In genomic region chr1:153410915-153411314, GRCm38 (mm10) we compare ENCODE assay signal across 1 mouse cellular context. TPM values are rescaled to one million over a fixed set of nuclear protein-coding genes. Genes with fewer than 3 reads are reported as not detected.
"Had no signal": no experiment of that assay in that cellular context is flagged by ENCODE, and none has a peak within 500 bp of the region (broad histone marks: within the 10 kb centered on the region; RNA-seq: fewer than 3 reads in every experiment).

No protein-coding gene starts in this region.

RNA-seq across cellular contexts. Expression of gene Shcbp1l, which starts 14.0 kb away (rescaled TPM):
- polyA plus RNA-seq: myocyte had no signal
